In the genomic region with DNA sequence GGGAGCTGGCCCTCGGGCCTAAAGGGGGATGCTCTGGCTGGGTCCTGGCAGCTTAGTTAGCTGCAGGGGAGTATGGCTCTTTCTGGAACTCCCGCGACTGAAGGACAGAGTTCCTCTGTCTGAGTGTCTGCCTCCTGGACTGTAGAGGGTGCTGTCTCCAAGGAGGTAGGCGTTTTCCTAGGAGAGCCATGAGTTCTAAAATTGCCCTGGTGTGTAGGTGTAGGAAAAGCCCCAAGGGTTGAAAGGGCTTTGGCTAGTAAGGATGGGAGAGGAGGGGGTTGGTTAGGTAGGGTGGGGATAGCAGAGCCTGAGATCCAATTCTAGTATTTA, we compare ENCODE assay signal across 10 mouse cellular contexts. TPM values are rescaled to one million over a fixed set of nuclear protein-coding genes. Genes with fewer than 3 reads are reported as not detected.
DNase-seq lines count a peak whose midpoint lies in the region; ATAC-seq and TF ChIP-seq lines count a peak whose summit lies in the region.
"Had no signal": no experiment of that assay in that cellular context is flagged by ENCODE, and none has a peak within 500 bp of the region (broad histone marks: within the 10 kb centered on the region; RNA-seq: fewer than 3 reads in every experiment).

Upk2 (minus strand) TSS at position 86 of the 330 bp plus-strand sequence.

- no peak within 1 kb of the TSS for H3K27ac ChIP-seq in heart, adult 2 months
- no peak within 1 kb of the TSS for H3K27ac ChIP-seq in neural tube, embryonic 11.5 days (ENCODE audit: low read depth, low read length)
- H3K27ac ChIP-seq in hindbrain, postnatal 0 days = no peak within 1 kb of the TSS
- no peak within 1 kb of the TSS for H3K27ac ChIP-seq in stomach, postnatal 0 days (replicated peaks)

- 49% methylated on average over 4 of the region's 4 CpGs for WGBS in heart, adult 2 months
- 26% methylated on average over 4 of the region's 4 CpGs for WGBS in neural tube, embryonic 11.5 days
- WGBS in hindbrain, postnatal 0 days = 32% methylated on average over 4 of the region's 4 CpGs
- 39% methylated on average over 4 of the region's 4 CpGs for WGBS in stomach, postnatal 0 days

- no peak within 1 kb of the TSS for H3K4me2 ChIP-seq in neural tube, embryonic 11.5 days (ENCODE audit: low read depth)
- H3K4me2 ChIP-seq in hindbrain, postnatal 0 days (ENCODE audit: low read depth, low read length) = no peak within 1 kb of the TSS
- H3K4me2 ChIP-seq in stomach, postnatal 0 days (replicated peaks; ENCODE audit: low read depth) = peak within 1 kb of the TSS; percentile 24; the same call in 1 of the 2 replicates

- no peak for ATAC-seq in neural tube, embryonic 11.5 days (ENCODE audit: insufficient read depth, low FRiP score, low TSS enrichment)
- ATAC-seq in hindbrain, postnatal 0 days = no peak
- ATAC-seq in stomach, postnatal 0 days (ENCODE audit: low FRiP score, low TSS enrichment) = peak; percentile 40

- no peak for TF ChIP-seq POLR2A in heart, adult 2 months (IDR thresholded peaks at IDR 0.05; ENCODE audit: insufficient read depth, low read depth, low read length)

- TF ChIP-seq CTCF in heart, adult 2 months (IDR thresholded peaks at IDR 0.05) = peak; percentile 36
- TF ChIP-seq CTCF in hindbrain, postnatal 0 days (IDR thresholded peaks at IDR 0.05; ENCODE audit: low read depth) = peak; percentile 41
- peak; percentile 62 for TF ChIP-seq CTCF in stomach, postnatal 0 days (IDR thresholded peaks at IDR 0.05; ENCODE audit: low read depth)

- H3K9ac ChIP-seq in heart, adult 2 months (ENCODE audit: low read depth, low read length) = no peak within 1 kb of the TSS
- H3K9ac ChIP-seq in neural tube, embryonic 11.5 days (ENCODE audit: low read length) = 0 out of 2 replicates have a peak within 1 kb of the TSS, but pooled peaks have one; percentile 22
- H3K9ac ChIP-seq in hindbrain, postnatal 0 days (replicated peaks; ENCODE audit: low read length) = no peak within 1 kb of the TSS
- no peak within 1 kb of the TSS for H3K9ac ChIP-seq in stomach, postnatal 0 days (ENCODE audit: low read length)

- no peak for TF ChIP-seq EP300 in heart, adult 2 months (IDR thresholded peaks at IDR 0.05; ENCODE audit: insufficient read depth, low read depth, low read length)
- TF ChIP-seq EP300 in stomach, postnatal 0 days (optimal IDR thresholded peaks at IDR 0.05) = no peak

- H3K79me2 ChIP-seq in heart, adult 2 months (replicated peaks; ENCODE audit: control insufficient read depth, insufficient read depth, low read length) = no peaks in the 10 kb centered on the region

- no peaks in the 10 kb centered on the region for H3K27me3 ChIP-seq in heart, adult 2 months (ENCODE audit: control insufficient read depth, insufficient read depth, low read length)
- H3K27me3 ChIP-seq in neural tube, embryonic 11.5 days (ENCODE audit: control insufficient read depth, insufficient read depth, low read length) = peaks cover 6% of the 10 kb centered on the region; the same call in 1 of the 2 replicates
- H3K27me3 ChIP-seq in hindbrain, postnatal 0 days (ENCODE audit: insufficient read depth, low read length) = no peaks in the 10 kb centered on the region
- no peaks in the 10 kb centered on the region for H3K27me3 ChIP-seq in stomach, postnatal 0 days (ENCODE audit: control insufficient read depth, insufficient read depth, low read length)

- no peaks in the 10 kb centered on the region for H3K4me1 ChIP-seq in heart, adult 2 months (ENCODE audit: control insufficient read depth, insufficient read depth, low read length)
- peaks cover 17% of the 10 kb centered on the region for H3K4me1 ChIP-seq in neural tube, embryonic 11.5 days (ENCODE audit: control insufficient read depth, insufficient read depth, low read length)
- 0 out of 2 replicates have a peak, but pooled peaks cover 9% of the 10 kb centered on the region for H3K4me1 ChIP-seq in hindbrain, postnatal 0 days (ENCODE audit: insufficient read depth, low read length)
- H3K4me1 ChIP-seq in stomach, postnatal 0 days (replicated peaks; ENCODE audit: control insufficient read depth, insufficient read depth) = no peaks in the 10 kb centered on the region

- H3K4me3 ChIP-seq in heart, adult 2 months = no peak within 1 kb of the TSS
- no peak within 1 kb of the TSS for H3K4me3 ChIP-seq in neural tube, embryonic 11.5 days (ENCODE audit: low read depth, low read length)
- no peak within 1 kb of the TSS for H3K4me3 ChIP-seq in hindbrain, postnatal 0 days (ENCODE audit: low read length)
- no peak within 1 kb of the TSS for H3K4me3 ChIP-seq in stomach, postnatal 0 days (ENCODE audit: low read depth, low read length)

- H3K9me3 ChIP-seq in neural tube, embryonic 11.5 days (ENCODE audit: control insufficient read depth, low read length) = no peaks in the 10 kb centered on the region
- no peaks in the 10 kb centered on the region for H3K9me3 ChIP-seq in hindbrain, postnatal 0 days (ENCODE audit: low read length)
- no peaks in the 10 kb centered on the region for H3K9me3 ChIP-seq in stomach, postnatal 0 days (ENCODE audit: control insufficient read depth, low read length)

- intact Hi-C loops in heart, adult 2 months (cut with DNase I) = loop anchor here (1.0 to 2.0 kb wide), 4 partner anchors 24 to 230 kb away; no protein-coding TSS in a partner anchor
- intact Hi-C loops in heart, postnatal 10 days (cut with DNase I) = loop anchor here (1.0 kb wide), 3 partner anchors 22 to 197 kb away; no protein-coding TSS in a partner anchor
- intact Hi-C loops in left cerebral cortex, postnatal 14 days (cut with DNase I) = loop anchor here (2.0 kb wide), 1 partner anchor 48 kb away; no protein-coding TSS in a partner anchor

- no peak for DNase-seq in heart, adult 2 months
- no peak for DNase-seq in heart, postnatal 10 days
- DNase-seq in neural tube, embryonic 11.5 days (ENCODE audit: low spot score) = no peak
- DNase-seq in neural tube, embryonic 10.5 days (ENCODE audit: extremely low spot score, low spot score) = no peak
- DNase-seq in hindbrain, postnatal 0 days (ENCODE audit: low spot score) = no peak
- peak; percentile 30 for DNase-seq in stomach, postnatal 0 days (ENCODE audit: low spot score)
- no peak for DNase-seq in left cerebral cortex, postnatal 14 days (ENCODE audit: low spot score in 2 of 2)
- no peak for DNase-seq in MN1 (ENCODE audit: low spot score)

- no peaks in the 10 kb centered on the region for H3K36me3 ChIP-seq in heart, adult 2 months (ENCODE audit: control insufficient read depth, insufficient read depth, low read length)
- H3K36me3 ChIP-seq in neural tube, embryonic 11.5 days (ENCODE audit: control insufficient read depth, insufficient read depth, low read length) = no peaks in the 10 kb centered on the region
- H3K36me3 ChIP-seq in hindbrain, postnatal 0 days (ENCODE audit: insufficient read depth, low read length) = no peaks in the 10 kb centered on the region
- no peaks in the 10 kb centered on the region for H3K36me3 ChIP-seq in stomach, postnatal 0 days (ENCODE audit: control insufficient read depth, insufficient read depth, low read length)

RNA-seq across cellular contexts. Expression of gene Upk2, which starts in this region (rescaled TPM):
- not detected for total RNA-seq in heart, adult 2 months (2021)
- polyA plus RNA-seq in heart, adult 2 months (2012; rRNA removed) = 0.47 and 0.53 TPM in 2 replicates
- not detected for total RNA-seq in heart, postnatal 10 days (2021)
- polyA plus RNA-seq in neural tube, embryonic 11.5 days (2014; fragmentation: Nextera tagmentation; extraction: Ambion mirVana) = 0.29 TPM in 1 of 2 replicates, not detected in the other
- not detected in 2 replicates for total RNA-seq in hindbrain, postnatal 0 days (2014; rRNA removed)
- polyA plus RNA-seq in hindbrain, postnatal 0 days (2015; fragmentation: Nextera tagmentation; extraction: Ambion mirVana) = not detected in 2 replicates
- 5.4 and 7.0 TPM in 2 replicates for polyA plus RNA-seq in stomach, postnatal 0 days (2015; fragmentation: Nextera tagmentation; extraction: Ambion mirVana)
- not detected for total RNA-seq in left cerebral cortex, postnatal 14 days (2021)
- total RNA-seq: heart, postnatal 36 days had no signal
- polyA plus RNA-seq: liver, embryonic 16.5 days had no signal
